Mouse (Mus musculus) kidney, embryonic 14.5 days (tissue): ENCODE measurements around the gene Uty. TPM values are rescaled to one million over a fixed set of nuclear protein-coding genes. Genes with fewer than 3 reads are reported as not detected.

Experiments used
- ATAC-seq: fragments of 200-750 bp; cut with Nextera tagmentation; 2 replicates; pipeline ENCODE4 v1.8.0; 2017; ENCODE audit warnings: moderate number of reproducible peaks, mild to moderate bottlenecking, moderate TSS enrichment, moderate library complexity; ENCODE audit not compliant: low FRiP score, low TSS enrichment
- H3K27ac ChIP-seq: fragments of 300-500 bp; sonication (generic); 2 replicates; pipeline ENCODE4 v1.5.1; 2014; ENCODE audit warnings: low read depth, mild to moderate bottlenecking, low read length, moderate library complexity, mixed read lengths
- H3K27me3 ChIP-seq: fragments of 300-500 bp; sonication (generic); 2 replicates; pipeline ENCODE4 v1.6.1; 2014; ENCODE audit warnings: mild to moderate bottlenecking, low read length; ENCODE audit not compliant: control insufficient read depth, insufficient read depth
- H3K36me3 ChIP-seq: fragments of 300-500 bp; sonication (generic); 2 replicates; pipeline ENCODE4 v1.6.1; 2014; ENCODE audit warnings: low read length, mixed read lengths; ENCODE audit not compliant: control insufficient read depth, insufficient read depth
- H3K4me1 ChIP-seq: fragments of 300-500 bp; sonication (generic); 2 replicates; pipeline ENCODE4 v1.6.1; 2014; ENCODE audit warnings: low read length, mixed read lengths; ENCODE audit not compliant: control insufficient read depth, insufficient read depth
- H3K4me2 ChIP-seq: fragments of 300-500 bp; sonication (generic); replicated peaks from 2 replicates; pipeline ENCODE4 v1.6.1; 2014; ENCODE audit warnings: low read depth, mild to moderate bottlenecking, low read length
- H3K4me3 ChIP-seq: fragments of 300-500 bp; sonication (generic); 2 replicates; pipeline ENCODE4 v1.5.1; 2014; ENCODE audit warnings: mild to moderate bottlenecking, low read length
- H3K9ac ChIP-seq: fragments of 300-500 bp; sonication (generic); 2 replicates; pipeline ENCODE4 v1.6.1; 2014; ENCODE audit warnings: low read depth, mild to moderate bottlenecking, low read length, moderate library complexity
- H3K9me3 ChIP-seq: fragments of 300-500 bp; sonication (generic); 2 replicates; pipeline ENCODE4 v1.6.1; 2016; ENCODE audit warnings: low read length; ENCODE audit not compliant: control insufficient read depth
- WGBS: fragments of 180-500 bp; shearing (Covaris S2); extraction: QIAGEN DNeasy Blood & Tissue Kit; methylation state at CpG from one replicate; pipeline ENCODE4 v1.1.7; 2014; 5-methylcytosine and 5-hydroxymethylcytosine counted together
- polyA plus RNA-seq: library from polyadenylated mRNA; unstranded; fragments of >200 nt; fragmentation: Nextera tagmentation; extraction: Ambion mirVana; gene quantifications from 2 replicates; pipeline ENCODE4 v1.2.1, GENCODE M21; 2014

Gene Uty
- polyA plus RNA-seq: 0.07 and 31.0 TPM in 2 replicates

DNA sequence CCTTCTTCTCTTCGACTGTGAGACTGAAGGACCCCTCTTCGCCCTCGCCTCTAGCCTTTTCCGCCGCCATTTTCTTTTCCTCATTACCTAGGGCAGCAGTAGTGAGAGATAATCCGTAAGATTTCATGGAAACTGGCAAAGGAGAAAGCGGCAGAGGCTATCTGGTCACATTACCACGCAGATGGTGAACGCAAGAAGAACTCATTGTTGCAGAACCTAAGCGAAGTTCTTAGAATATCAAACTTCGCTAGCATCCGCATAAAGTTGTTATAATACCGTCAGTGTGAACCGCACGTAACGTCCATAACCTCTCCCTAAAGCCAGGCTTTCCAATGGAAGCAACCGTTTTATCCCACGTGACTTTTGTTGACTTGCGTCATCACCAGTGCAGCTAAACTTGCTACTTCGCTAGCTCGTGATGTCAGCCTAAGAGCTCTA, at the start of gene Uty:
TSS of gene Uty (minus strand) at position 334 of the 438 bp plus-strand sequence.
- peak within 1 kb of the TSS; percentile 26; the same call in 1 of the 2 replicates for H3K4me2 ChIP-seq
- H3K36me3 ChIP-seq: no peaks in the 10 kb centered on the region
- peak within 1 kb of the TSS; percentile 41 for H3K4me3 ChIP-seq
- H3K27ac ChIP-seq: peak within 1 kb of the TSS; percentile 59
- no peaks in the 10 kb centered on the region for H3K9me3 ChIP-seq
- H3K4me1 ChIP-seq: no peaks in the 10 kb centered on the region
- WGBS: 0% methylated on average over 7 of the region's 21 CpGs
- H3K27me3 ChIP-seq: no peaks in the 10 kb centered on the region
- H3K9ac ChIP-seq: peak within 1 kb of the TSS; percentile 53
- peak; percentile 99 for ATAC-seq

DNA sequence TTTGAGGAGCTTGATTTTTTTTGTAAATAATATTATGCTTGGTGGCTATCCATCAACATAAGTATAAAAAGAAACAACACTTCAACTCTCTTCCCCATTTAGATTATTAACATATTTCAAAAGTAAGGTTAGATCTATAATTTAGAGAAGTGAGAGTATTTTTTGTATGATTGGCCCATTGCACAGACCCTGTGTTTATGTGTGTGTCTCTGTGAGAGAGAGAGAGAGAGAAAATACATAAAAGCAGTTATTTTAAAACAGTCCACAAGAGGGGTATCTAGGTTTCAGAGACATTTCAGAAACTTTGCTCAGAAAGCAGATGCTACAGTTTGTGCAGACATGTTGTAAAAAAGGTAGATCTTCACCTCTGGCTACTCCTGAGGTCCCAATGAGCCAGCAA, 48.1 kb upstream of the Uty start:
- Histone ChIP-seq H3K27ac (no peak overlapping the region), H3K4me3 (no peak overlapping the region), H3K9me3 (no peaks in the 10 kb centered on the region), H3K9ac (no peak overlapping the region), H3K4me1 (no peaks in the 10 kb centered on the region), H3K27me3 (no peaks in the 10 kb centered on the region), H3K4me2 (no peak overlapping the region), H3K36me3 (no peaks in the 10 kb centered on the region)
- no peak for ATAC-seq

DNA sequence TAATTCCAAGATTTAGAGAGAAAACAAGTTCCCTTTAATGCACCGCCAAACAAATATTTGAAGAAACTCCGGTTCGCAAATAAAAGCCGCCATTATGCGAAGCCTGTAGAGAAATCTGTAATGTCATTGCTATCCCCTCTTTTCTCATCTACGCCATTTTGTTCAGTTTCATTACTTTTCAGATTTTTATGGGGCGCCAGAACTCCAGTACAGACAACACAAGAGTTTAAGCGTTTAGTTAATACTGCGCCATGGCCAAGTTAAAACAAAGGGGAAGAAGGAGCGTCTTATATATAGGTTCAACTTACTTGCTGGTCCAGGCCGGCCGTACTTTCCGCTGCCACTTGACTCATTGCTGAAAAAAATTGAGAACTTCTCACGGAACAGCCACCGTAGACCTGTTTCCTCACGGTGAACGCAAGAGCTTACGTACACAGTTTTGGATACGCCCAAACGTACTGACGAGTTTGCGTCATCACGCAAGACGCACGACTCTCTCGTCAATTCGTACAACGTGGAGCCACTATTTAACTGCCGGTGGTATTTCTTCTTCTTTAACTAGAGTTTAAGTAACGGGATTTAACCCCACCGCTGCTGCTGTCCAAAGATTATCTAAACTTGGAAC, 40.7 kb upstream of the Uty start, which contains the start of gene Ddx3y:
TSS of gene Ddx3y (minus strand) at position 459 of the 625 bp plus-strand sequence.
- no peaks in the 10 kb centered on the region for H3K27me3 ChIP-seq
- WGBS: 6% methylated on average over 5 of the region's 31 CpGs
- peak within 1 kb of the TSS; percentile 42 for H3K9ac ChIP-seq
- H3K4me2 ChIP-seq: peak within 1 kb of the TSS; percentile 4; the same call in 1 of the 2 replicates
- H3K9me3 ChIP-seq: no peaks in the 10 kb centered on the region
- H3K36me3 ChIP-seq: no peaks in the 10 kb centered on the region
- H3K4me1 ChIP-seq: no peaks in the 10 kb centered on the region
- peak; percentile 97 for ATAC-seq
- peak within 1 kb of the TSS; percentile 38 for H3K4me3 ChIP-seq
- peak within 1 kb of the TSS; percentile 67 for H3K27ac ChIP-seq

DNA sequence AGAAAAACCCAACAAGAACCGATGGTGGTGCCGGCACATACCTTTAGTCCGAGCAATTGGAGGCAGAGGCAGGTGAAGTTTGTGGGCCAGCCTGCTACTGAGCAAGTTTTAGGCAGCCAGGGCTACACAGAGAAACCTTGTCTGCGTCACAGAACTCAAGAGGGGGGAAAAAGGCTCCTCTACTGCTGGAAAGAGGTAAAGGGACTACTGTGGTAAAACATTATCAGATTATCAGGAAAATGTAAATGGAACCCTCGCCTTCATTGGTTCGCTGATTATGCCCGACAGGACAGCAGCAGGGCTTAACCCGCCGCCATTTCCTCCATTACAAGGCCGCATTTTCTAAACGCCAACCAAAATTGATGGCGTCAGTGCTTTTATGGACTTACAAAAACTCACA, 40.2 kb upstream of the Uty start:
- peak; percentile 43; the same call in 1 of the 2 replicates for ATAC-seq
- no CpG with 5 or more reads among the region's 12 CpGs for WGBS
- Histone ChIP-seq H3K4me2 (peak overlapping the region; percentile 4; the same call in 1 of the 2 replicates), H3K4me3 (peak overlapping the region; percentile 38), H3K4me1 (no peaks in the 10 kb centered on the region), H3K36me3 (no peaks in the 10 kb centered on the region), H3K27ac (peak overlapping the region; percentile 67), H3K9ac (peak overlapping the region; percentile 42), H3K9me3 (no peaks in the 10 kb centered on the region), H3K27me3 (no peaks in the 10 kb centered on the region)

DNA sequence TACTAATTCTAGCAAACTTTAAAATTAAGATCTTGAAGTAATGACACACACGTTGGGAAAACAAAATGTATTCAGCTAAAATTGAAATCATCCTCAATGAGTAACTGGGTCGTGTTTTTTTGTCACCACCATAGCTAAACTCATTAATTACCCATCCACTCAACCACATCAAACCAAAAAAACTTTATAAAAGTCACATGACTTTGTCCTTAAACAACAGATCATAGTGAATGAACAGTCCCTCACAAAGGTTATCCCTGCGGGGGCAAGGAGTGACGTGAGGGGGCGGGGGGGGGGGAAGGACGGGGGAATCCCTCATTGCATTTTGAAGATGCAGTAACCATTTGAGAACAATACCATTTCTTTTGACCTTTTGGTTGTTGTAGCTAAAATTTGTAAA, 558 bp upstream of the Uty start:
- Histone ChIP-seq H3K36me3 (no peaks in the 10 kb centered on the region), H3K4me2 (peak overlapping the region; percentile 8; the same call in 1 of the 2 replicates), H3K9me3 (no peaks in the 10 kb centered on the region), H3K4me3 (no peak overlapping the region), H3K4me1 (no peaks in the 10 kb centered on the region), H3K9ac (no peak overlapping the region), H3K27ac (no peak overlapping the region), H3K27me3 (no peaks in the 10 kb centered on the region)
- no peak for ATAC-seq
- WGBS: 57% methylated on average over 2 of the region's 6 CpGs

DNA sequence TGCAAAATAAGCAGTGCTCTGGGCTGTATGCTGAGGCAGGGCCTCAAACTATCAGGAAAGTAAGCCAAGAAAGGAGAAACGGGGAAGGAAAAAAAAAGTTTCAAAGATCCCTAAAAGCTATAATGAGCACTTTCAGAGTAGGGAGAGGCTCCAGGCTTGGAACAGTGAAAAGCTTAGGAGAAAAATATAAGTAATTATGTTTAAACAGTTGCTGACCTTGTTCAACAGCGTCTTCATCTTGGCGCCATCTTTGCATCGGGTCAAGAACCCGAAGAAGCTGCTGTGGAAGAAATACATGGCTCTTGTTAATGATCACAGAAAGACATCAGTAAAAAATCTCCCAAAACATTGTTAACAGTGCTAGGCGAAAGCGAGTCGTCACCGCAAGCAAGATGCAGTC, 619 bp downstream of the Uty start:
- Histone ChIP-seq H3K27me3 (no peaks in the 10 kb centered on the region), H3K4me2 (peak overlapping the region; percentile 26; the same call in 1 of the 2 replicates), H3K9ac (peak overlapping the region; percentile 53), H3K9me3 (no peaks in the 10 kb centered on the region), H3K4me1 (no peaks in the 10 kb centered on the region), H3K4me3 (peak overlapping the region; percentile 41), H3K36me3 (no peaks in the 10 kb centered on the region), H3K27ac (peak overlapping the region; percentile 59)
- 0 out of 2 replicates have a peak, but pooled peaks have one; percentile 9 for ATAC-seq
- WGBS: no CpG with 5 or more reads among the region's 9 CpGs

DNA sequence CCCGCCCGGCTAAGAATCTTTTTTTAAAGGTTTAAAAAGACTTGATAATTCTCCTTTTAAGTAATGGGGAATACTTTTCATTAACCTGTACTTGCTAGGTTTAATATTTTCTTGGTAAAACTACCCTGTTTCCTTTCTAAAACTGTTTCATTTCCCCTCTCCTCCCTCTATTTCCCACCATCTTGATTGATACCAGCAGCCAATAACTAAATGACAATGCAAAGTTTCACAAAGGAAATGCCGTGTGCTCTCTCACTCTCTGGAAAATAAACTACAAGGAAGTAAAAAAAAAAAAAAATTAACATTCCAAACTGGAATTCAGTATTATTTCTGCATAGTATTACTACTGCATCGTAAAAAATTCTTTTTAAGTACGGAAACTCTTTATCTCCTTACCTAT, 1.1 kb downstream of the Uty start:
- Histone ChIP-seq H3K4me3 (peak overlapping the region; percentile 41), H3K9me3 (no peaks in the 10 kb centered on the region), H3K4me1 (no peaks in the 10 kb centered on the region), H3K9ac (no peak overlapping the region), H3K27ac (no peak overlapping the region), H3K4me2 (peak overlapping the region; percentile 26; the same call in 1 of the 2 replicates), H3K36me3 (no peaks in the 10 kb centered on the region), H3K27me3 (no peaks in the 10 kb centered on the region)
- ATAC-seq: no peak
- 63% methylated on average over 3 of the region's 5 CpGs for WGBS

DNA sequence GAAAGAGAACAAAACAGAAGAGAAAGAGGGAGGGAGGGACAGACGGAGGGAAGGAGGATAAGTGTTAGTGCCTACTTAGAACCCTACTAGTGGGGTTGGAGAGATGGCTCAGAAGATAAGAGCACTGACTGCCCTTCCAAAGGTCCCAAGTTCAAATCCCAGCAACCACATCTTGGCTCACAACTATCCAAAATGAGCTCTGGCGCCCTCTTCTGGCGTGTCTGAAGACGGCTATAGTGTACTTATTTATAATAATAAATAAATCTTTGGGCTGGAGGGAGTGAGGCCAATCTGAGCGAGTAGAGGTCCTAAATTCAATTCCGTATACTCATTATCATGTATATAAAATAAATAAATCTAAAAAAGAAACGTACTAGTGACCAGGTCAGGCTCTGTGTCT, 25.6 kb downstream of the Uty start:
- H3K4me2 ChIP-seq: no peak overlapping the region
- no peaks in the 10 kb centered on the region for H3K27me3 ChIP-seq
- no peak overlapping the region for H3K4me3 ChIP-seq
- WGBS: no CpG with 5 or more reads among the region's 7 CpGs
- H3K36me3 ChIP-seq: no peaks in the 10 kb centered on the region
- H3K4me1 ChIP-seq: no peaks in the 10 kb centered on the region
- no peak overlapping the region for H3K27ac ChIP-seq
- no peak for ATAC-seq
- H3K9ac ChIP-seq: no peak overlapping the region
- H3K9me3 ChIP-seq: no peaks in the 10 kb centered on the region

DNA sequence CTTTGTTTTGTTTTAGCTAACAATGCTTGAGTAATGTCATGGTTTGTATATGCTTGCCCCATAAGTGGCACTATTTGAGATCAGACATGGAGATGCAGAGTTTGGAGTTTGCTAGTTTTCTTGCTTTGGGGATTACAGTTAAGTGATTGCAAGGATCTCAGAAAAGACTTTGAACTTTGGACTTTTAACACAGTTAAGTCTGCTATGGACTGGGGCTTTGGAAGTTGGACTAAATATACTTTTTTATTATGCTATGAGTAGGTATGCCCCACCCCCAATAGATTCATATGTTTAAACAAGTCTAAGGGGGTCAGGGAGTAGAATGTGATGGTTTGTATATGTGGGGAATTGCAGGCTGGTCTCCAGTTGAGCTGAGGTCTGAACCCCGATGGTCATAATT, 67.1 kb downstream of the Uty start:
- no peaks in the 10 kb centered on the region for H3K36me3 ChIP-seq
- H3K9ac ChIP-seq: no peak overlapping the region
- no peak overlapping the region for H3K4me2 ChIP-seq
- no peaks in the 10 kb centered on the region for H3K9me3 ChIP-seq
- WGBS: no CpG with 5 or more reads among the region's 1 CpGs
- H3K27me3 ChIP-seq: no peaks in the 10 kb centered on the region
- no peak overlapping the region for H3K4me3 ChIP-seq
- H3K27ac ChIP-seq: no peak overlapping the region
- no peaks in the 10 kb centered on the region for H3K4me1 ChIP-seq
- ATAC-seq: no peak
